Mouse (Mus musculus): ENCODE measurements at regions not wholly inside any gene's neighbourhood (a gene's known extent, or its start where the extent isn't known, plus 50 kb on each side); places are given as distances from the start of the nearest gene placed in this dataset.

- no peak for TF ChIP-seq CTCF (IDR thresholded peaks at IDR 0.05; ENCODE audit: insufficient read depth, low read length)
- TF ChIP-seq POLR2A (IDR thresholded peaks at IDR 0.05; ENCODE audit: borderline replicate concordance, extremely low read depth, low read depth, low read length) = no peak
These were observed 451.1 kb downstream of the Klf5 start for GRCm38 (mm10) chr14:99749308-99750305.

Measured in lung, adult 2 months (tissue).